Mouse (Mus musculus) bone marrow macrophage, adult 2 months (primary cell): ENCODE results near the gene Tex29. TPM values are rescaled to one million over a fixed set of nuclear protein-coding genes. Genes with fewer than 3 reads are reported as not detected.

Source experiments
- H3K27ac ChIP-seq: 2 replicates; pipeline ENCODE4 v1.5.1; 2012; ENCODE audit warnings: low read depth, low read length; ENCODE audit not compliant: insufficient read depth
- H3K4me1 ChIP-seq: 2 replicates; pipeline ENCODE4 v1.6.1; 2012; ENCODE audit warnings: low read length; ENCODE audit not compliant: control insufficient read depth, insufficient read depth
- H3K4me3 ChIP-seq: 2 replicates; pipeline ENCODE4 v1.5.1; 2012; ENCODE audit warnings: mild to moderate bottlenecking, low read length, moderate library complexity; ENCODE audit not compliant: insufficient read depth
- CTCF ChIP-seq: IDR thresholded peaks from 2 replicates; pipeline ENCODE4 v1.5.1; 2012; ENCODE audit warnings: low read depth, mild to moderate bottlenecking, low read length, moderate library complexity
- POLR2A ChIP-seq: IDR thresholded peaks from 2 replicates; pipeline ENCODE4 v1.6.1; 2012; ENCODE audit warnings: mild to moderate bottlenecking, low read depth, low read length, borderline replicate concordance
- polyA plus RNA-seq: library from polyadenylated mRNA; stranded (reverse); fragments of >200 nt; gene quantifications from 2 replicates; pipeline ENCODE4 v1.2.4, GENCODE M21; 2012; ENCODE audit not compliant: missing spikeins, insufficient read depth, insufficient read length

Tex29 gene
- polyA plus RNA-seq, 1 experiment: not detected

DNA sequence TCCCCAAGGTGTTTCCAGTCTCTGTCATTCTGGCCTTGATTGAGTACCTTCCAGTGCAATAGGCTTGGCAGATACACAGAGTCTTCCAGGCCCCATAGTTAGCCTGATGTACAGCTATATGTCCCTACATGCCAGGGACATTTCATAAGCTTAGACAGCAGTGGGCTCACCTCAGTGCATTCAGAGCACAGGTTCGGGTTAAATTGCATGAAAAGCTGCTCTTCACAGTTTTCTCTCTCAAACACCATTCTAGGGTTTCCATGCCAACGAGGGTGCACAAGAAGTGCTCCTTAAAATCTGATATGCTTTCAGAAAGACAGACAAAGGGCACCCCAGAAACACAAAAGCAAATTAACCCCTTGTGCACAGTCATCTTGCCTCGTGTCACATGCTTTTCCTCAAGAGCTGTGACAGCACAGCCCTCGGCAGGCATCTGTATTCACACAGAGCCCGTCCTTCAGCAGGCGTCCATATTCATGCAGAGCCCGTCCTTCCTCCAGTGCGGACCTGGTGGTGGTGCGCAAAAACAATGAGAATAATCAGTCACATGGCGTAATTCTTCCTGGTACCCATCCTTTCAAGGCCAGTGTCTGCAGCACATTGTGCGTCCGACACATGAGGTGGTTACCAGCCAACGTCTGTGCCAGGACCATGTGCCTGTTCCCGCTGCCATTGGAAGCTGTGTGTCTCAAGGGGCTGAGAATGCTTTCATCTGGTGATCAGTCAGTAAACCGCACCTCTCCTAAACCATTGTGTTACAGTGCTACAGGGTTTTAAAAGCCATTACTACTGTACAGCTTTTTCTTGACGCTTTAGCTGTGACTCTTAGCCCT lies 9.8 kb upstream of the Tex29 start:
- TF ChIP-seq CTCF (no peak), POLR2A (no peak)

GRCm38 (mm10) chr8:11831174-11831573 lies 9.1 kb upstream of the Tex29 start:
- no peaks in the 10 kb centered on the region for H3K4me1 ChIP-seq
- no peak overlapping the region for H3K27ac ChIP-seq
- TF ChIP-seq CTCF (no peak), POLR2A (no peak)
- H3K4me3 ChIP-seq: no peak overlapping the region

More for the DNA sequence above, 9.8 kb upstream of the Tex29 start:
- Histone ChIP-seq H3K27ac (no peak overlapping the region), H3K4me3 (no peak overlapping the region), H3K4me1 (no peaks in the 10 kb centered on the region)

DNA sequence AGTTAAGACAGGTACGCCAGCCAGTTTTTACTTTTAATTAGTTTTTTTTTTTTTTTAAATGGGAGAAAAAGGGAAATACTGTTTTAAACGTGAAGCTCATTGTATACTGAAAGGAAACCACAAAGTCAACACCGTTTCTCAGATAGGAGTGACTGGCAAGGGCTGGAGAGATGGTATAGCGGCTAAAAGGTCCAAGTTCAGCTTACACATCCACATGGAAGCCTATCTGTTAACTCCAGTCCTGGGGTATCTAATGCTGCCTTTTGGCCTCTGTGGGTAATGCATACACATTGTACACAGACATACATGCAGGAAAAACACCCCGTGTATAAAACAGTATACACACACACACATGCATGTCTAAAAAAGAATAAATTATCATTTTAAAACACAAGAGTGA lies 8.3 kb upstream of the Tex29 start:
- TF ChIP-seq POLR2A (no peak), CTCF (no peak)

GRCm38 (mm10) chr8:11833157-11833556 lies 7.1 kb upstream of the Tex29 start:
- H3K27ac ChIP-seq: no peak overlapping the region
- TF ChIP-seq CTCF (no peak), POLR2A (no peak)
- H3K4me1 ChIP-seq: no peaks in the 10 kb centered on the region
- H3K4me3 ChIP-seq: no peak overlapping the region

More for the DNA sequence above, 8.3 kb upstream of the Tex29 start:
- no peak overlapping the region for H3K27ac ChIP-seq
- no peaks in the 10 kb centered on the region for H3K4me1 ChIP-seq
- H3K4me3 ChIP-seq: no peak overlapping the region

DNA sequence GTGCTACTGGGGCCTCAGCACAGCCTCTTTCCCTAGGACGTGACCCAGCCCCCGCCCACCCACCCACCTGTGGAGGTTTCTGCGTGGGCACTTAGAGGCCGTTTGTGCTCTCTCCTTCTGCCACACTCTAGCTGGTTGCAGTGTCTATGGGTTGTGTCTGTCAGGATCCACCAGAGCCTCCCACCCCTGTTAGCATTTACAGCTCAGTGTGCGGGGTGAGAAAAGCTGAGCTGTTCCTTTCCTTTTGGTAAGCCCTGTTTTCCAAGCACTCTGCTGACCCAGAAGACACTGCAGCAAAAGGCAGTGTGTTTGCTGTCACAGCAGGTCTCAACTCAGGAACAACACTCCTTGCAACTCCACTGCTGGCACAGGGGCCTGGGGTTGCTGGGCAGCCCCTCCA lies 6.1 kb upstream of the Tex29 start:
- Histone ChIP-seq H3K4me1 (no peaks in the 10 kb centered on the region), H3K27ac (no peak overlapping the region), H3K4me3 (no peak overlapping the region)
- no peak for TF ChIP-seq CTCF
- TF ChIP-seq POLR2A: no peak

GRCm38 (mm10) chr8:11834691-11835090 lies 5.6 kb upstream of the Tex29 start:
- Histone ChIP-seq H3K4me1 (no peaks in the 10 kb centered on the region), H3K4me3 (no peak overlapping the region), H3K27ac (no peak overlapping the region)
- TF ChIP-seq POLR2A: no peak
- TF ChIP-seq CTCF: no peak

- no peaks in the 10 kb centered on the region for H3K4me1 ChIP-seq
- no peak overlapping the region for H3K27ac ChIP-seq
- no peak overlapping the region for H3K4me3 ChIP-seq
- TF ChIP-seq CTCF (no peak), POLR2A (no peak)
Measured at GRCm38 (mm10) chr8:11841571-11841970, 1.3 kb downstream of the Tex29 start.

- no peak overlapping the region for H3K27ac ChIP-seq
- H3K4me3 ChIP-seq: no peak overlapping the region
- no peaks in the 10 kb centered on the region for H3K4me1 ChIP-seq
- TF ChIP-seq CTCF: no peak
- no peak for TF ChIP-seq POLR2A
Measured at GRCm38 (mm10) chr8:11842757-11843156, 2.5 kb downstream of the Tex29 start.

- no peak overlapping the region for H3K4me3 ChIP-seq
Measured at GRCm38 (mm10) chr8:11843677-11844315, 3.5 kb downstream of the Tex29 start.

DNA sequence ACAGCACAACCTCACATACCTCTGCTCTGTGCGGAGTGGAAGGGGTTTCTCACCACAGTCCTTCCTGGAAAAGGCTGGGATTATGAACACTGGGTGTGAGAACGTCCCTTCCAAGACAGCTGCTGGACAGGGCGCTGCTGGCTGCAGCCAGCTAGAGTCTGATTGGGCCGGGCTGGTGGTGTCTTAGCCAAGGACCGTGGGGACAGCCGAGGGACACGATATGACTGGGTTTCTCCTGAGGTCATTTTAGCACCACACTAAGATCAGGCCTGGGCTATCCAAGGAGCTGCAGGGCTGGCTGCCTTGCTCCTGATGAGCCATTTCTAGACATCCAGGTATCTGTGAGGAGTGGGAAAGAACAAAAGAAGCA lies 4.0 kb downstream of the Tex29 start:
- H3K27ac ChIP-seq: no peak overlapping the region
- H3K4me3 ChIP-seq: no peak overlapping the region
- H3K4me1 ChIP-seq: no peaks in the 10 kb centered on the region
- no peak for TF ChIP-seq POLR2A
- TF ChIP-seq CTCF: no peak

More at GRCm38 (mm10) chr8:11843677-11844315, 3.5 kb downstream of the Tex29 start:
- H3K27ac ChIP-seq: no peak overlapping the region
- no peaks in the 10 kb centered on the region for H3K4me1 ChIP-seq
- no peak for TF ChIP-seq CTCF
- TF ChIP-seq POLR2A: no peak

- no peak overlapping the region for H3K4me3 ChIP-seq
- no peaks in the 10 kb centered on the region for H3K4me1 ChIP-seq
- no peak overlapping the region for H3K27ac ChIP-seq
- TF ChIP-seq POLR2A: no peak
- TF ChIP-seq CTCF: no peak
Measured at GRCm38 (mm10) chr8:11846807-11847206, 6.5 kb downstream of the Tex29 start.
